Mouse (Mus musculus) hindlimb bud, embryonic 11.5 days (tissue): ENCODE measurements at regions not wholly inside any gene's neighbourhood (a gene's known extent, or its start where the extent isn't known, plus 50 kb on each side); places are given as distances from the start of the nearest gene placed in this dataset.

Experiments
- DNase-seq: peaks from one replicate; pipeline ENCODE4 v3.0.0-alpha.2; 2012; ENCODE audit warnings: low read depth, low spot score; ENCODE audit errors: extremely low spot score

DNA sequence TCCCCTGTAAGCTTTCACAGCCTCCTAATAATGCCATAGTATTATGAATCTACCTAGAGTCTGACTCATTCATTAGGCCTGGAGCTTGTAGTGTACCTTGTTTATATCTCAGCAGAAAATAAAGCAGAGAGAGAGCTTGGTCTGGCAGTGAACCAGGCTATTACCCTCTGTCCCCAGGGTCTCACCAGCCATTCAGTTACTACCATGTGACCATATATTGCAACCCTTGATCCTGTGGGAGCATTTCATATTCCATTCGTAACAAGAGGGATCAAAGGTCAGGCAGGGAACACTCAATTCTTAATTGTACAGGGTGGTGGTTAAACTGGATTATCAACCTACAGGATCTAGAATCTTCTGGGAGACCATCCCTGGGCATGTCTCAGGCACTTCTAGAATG, 383.7 kb upstream of the Castor2 start:
- no peak for DNase-seq

- DNase-seq = no peak
These were observed 386.9 kb upstream of the Castor2 start for GRCm38 (mm10) chr5:133712652-133713051.

- no peak for DNase-seq
These were observed 390.6 kb upstream of the Castor2 start for GRCm38 (mm10) chr5:133708881-133709280.

- DNase-seq = no peak
These were observed 413.3 kb upstream of the Castor2 start for GRCm38 (mm10) chr5:133686206-133686605.

DNA sequence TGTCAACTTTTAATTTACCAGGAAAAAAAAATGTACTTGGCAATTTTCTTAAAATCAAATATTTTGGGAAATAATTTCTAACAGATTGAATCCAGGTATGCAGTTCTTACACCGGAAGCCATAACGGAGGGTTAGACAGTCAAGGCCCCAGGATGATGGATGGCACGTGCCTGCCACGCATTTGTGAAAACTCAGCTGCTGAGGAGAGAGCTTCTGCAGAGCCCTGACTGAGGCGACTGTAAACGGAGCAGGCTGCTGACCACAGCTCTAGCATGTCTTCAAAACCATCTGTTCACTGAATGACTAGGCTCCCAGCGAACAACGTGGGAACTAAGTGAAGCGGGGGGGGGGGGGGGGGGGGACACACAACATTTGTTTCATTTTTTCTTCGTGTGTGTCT, 416.5 kb upstream of the Castor2 start:
- no peak for DNase-seq

GRCm38 (mm10) chr5:133676791-133677450, 422.6 kb upstream of the Castor2 start:
- DNase-seq = no peak

DNA sequence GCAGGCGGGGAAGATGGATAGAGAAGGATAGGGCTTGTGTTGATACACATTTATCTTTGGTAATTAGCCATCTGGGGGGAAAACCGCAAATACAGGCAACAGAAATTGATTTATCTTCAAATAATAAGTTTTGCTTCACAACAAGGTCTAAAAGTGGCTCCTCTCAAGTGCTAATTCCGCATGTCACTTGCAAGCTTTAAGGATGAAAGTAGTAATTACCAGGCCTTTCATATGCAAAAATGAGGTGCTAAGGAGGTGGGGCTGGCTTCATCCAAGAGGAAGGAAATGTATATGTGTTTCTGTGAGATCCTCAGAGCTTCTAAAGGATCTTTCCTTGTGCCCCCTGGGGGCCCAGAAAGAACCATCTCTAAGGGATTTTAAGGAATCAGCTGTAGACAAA, 423.9 kb upstream of the Castor2 start:
- no peak for DNase-seq

GRCm38 (mm10) chr5:133666473-133666872, 433.0 kb upstream of the Castor2 start:
- DNase-seq = peak; percentile 22

GRCm38 (mm10) chr5:133662474-133663256, 436.8 kb upstream of the Castor2 start:
- DNase-seq = no peak

DNA sequence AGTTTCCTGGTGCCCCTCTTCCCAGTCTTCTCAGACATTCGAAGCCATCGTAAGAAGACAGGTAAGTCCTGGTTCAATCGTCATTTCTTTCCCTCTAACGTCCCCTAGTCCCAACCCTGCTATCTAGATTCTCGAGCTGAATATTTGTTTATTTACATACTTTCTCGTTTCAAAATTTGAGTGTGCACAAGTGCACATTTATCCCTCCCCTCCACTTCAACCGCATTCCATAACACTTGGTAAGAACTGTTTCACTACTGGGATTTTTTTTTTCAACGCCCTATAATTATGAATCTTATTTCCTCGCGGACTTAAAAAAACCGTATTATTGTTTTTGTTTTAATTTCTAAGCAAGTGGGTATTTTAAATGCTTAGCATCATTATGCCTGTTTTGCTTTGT, 439.2 kb upstream of the Castor2 start:
- DNase-seq = no peak

DNA sequence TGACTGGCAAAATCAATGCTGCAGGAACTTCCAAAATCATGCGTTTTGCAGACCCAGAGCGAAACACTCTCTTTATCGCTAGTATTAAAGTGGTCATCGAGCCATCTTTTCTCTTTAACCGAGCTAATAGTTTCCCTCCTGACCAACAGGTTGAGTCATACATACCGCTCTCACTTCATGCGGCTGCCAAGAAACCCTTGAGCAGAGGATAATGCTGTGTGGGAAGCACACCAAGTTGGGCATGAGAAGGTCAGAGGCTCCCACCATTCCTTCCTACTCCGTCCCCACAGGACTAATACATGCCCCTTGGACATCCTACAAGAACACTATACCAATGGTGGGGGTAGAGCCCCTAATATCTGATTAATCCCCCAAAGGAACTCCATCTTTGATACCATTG, 442.7 kb upstream of the Castor2 start:
- DNase-seq = no peak

GRCm38 (mm10) chr5:133653431-133653830, 446.1 kb upstream of the Castor2 start:
- no peak for DNase-seq

DNA sequence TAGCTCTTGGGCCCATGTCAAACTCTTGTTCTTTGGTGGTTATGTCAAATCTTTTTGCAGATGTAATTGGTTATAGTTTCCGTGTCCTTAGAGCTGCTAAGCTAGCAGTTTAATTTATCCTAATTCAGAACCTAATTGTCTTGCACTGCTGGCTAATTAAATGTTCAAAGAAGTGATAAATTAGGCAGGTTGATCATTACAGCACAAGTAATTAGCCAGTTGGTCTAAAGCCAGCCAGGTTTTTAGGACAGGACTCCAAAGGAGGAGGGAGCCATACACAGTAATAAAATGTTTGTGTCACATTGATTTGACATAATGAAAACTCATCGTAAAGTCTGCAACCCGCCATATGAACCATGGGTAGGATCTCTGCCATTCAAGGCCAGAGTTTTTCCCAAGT, 449.3 kb upstream of the Castor2 start:
- DNase-seq = no peak

DNA sequence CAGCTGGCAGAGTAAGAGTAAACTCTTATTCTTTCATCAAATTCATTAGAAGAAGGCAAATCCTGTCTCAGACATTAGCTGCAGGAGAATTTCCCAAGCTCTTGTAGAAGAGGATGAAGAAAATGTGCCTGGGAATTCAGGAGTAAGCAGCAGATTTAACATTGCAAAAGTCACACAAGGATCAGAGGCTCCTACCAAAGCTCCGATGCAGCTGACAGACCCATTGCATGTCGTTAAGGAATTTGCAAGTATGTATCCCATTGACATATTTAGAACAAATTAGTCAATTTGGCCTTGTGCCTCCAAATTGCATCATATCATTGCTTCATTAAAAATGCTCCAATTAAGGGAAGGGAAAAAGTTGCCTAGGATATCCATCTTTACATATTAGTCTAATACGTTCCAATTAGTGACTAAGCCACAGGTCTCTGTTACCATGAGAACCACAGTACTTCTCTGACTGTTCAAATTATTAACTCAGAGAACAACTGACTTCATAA, 453.8 kb upstream of the Castor2 start:
- DNase-seq = no peak

GRCm38 (mm10) chr5:133643326-133643725, 456.2 kb upstream of the Castor2 start:
- DNase-seq = no peak

- DNase-seq = no peak
These were observed 465.0 kb upstream of the Castor2 start for GRCm38 (mm10) chr5:133634481-133634880.

- DNase-seq = no peak
These were observed 467.7 kb upstream of the Castor2 start for GRCm38 (mm10) chr5:133631812-133632211.

- DNase-seq = no peak
These were observed 480.2 kb upstream of the Castor2 start for GRCm38 (mm10) chr5:133619347-133619746.

DNA sequence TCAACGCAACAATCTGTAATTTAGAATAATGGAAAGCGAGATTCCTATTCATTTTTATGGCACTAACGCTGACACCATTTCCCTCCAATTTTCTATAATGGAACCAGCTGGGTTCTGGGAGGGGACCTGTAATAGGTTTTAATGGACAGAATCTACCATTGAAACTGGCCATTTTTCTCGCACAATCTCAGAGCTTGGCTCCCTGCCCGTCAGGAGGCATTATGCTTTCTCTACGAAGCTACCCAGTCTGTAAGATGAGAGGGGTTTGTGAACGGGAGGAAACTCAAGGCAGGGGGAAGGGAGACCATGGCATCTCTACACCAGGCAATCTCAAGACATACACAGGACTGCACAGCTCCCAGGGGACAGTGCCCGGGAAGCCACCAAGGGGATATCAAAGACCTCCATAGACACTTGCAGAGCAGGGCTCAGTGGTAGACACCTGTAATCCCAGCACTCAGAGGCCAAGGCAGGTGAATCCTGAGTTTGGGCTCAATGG, 498.2 kb upstream of the Castor2 start:
- no peak for DNase-seq

GRCm38 (mm10) chr5:133600630-133601029, 498.9 kb upstream of the Castor2 start:
- DNase-seq = no peak

DNA sequence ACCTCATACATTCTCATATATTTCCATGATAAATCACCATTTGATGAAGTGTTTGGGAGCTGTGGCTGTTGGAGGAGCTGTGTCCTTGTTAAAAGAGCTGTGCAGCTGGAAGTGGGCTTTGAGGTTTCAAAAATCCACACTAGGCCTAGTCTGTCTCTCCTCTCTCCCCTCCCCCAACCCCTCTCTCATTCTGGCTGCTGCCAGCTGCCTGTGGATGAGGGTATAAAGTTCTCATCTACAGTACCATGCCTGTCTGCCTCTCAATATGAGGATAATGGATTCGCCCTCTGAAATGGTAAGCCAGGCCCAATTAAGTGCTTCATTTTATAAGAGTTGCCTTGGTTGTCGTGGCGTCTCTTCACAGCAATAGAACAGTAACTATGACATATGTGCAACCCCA, 501.4 kb upstream of the Castor2 start:
- DNase-seq = no peak

DNA sequence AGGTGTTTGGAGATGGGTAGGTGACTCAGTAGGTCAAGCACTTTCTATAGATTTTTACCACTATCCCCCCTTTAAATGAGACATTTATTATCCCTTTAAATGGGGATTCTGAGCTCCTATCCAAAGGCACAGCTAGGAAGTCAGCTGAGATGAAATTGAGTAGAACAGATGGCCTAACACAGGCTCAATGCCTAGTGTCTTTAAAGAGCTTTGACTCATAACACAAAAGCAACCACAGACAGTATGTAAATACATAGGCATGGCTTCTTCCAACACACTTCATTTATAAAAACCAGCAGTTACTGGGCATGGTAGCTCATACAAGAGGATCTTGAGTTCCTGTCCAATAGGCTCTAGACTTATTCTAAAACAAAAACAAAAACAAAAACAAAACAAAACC, 513.0 kb upstream of the Castor2 start:
- no peak for DNase-seq
